In genomic region chr11:115836656-115837395, GRCm38 (mm10) we compare ENCODE assay signal across 15 mouse cellular contexts. TPM values are rescaled to one million over a fixed set of nuclear protein-coding genes. Genes with fewer than 3 reads are reported as not detected.
DNase-seq lines count a peak whose midpoint lies in the region; ATAC-seq lines count a peak whose summit lies in the region.
"Had no signal": no experiment of that assay in that cellular context is flagged by ENCODE, and none has a peak within 500 bp of the region (broad histone marks: within the 10 kb centered on the region; RNA-seq: fewer than 3 reads in every experiment).

No protein-coding gene starts in this region.

- H3K4me2 ChIP-seq in hindbrain, embryonic 13.5 days, result no peak overlapping the region
- H3K4me2 ChIP-seq in forebrain, embryonic 11.5 days (ENCODE audit: low read depth, low read length, severe bottlenecking), result no peak overlapping the region
- H3K4me2 ChIP-seq: forebrain, embryonic 12.5 days; limb, embryonic 12.5 days; neural tube, embryonic 15.5 days had no signal

- H3K9ac ChIP-seq in hindbrain, embryonic 13.5 days, result no peak overlapping the region
- H3K9ac ChIP-seq in forebrain, embryonic 11.5 days (ENCODE audit: low read length), result no peak overlapping the region
- H3K9ac ChIP-seq: forebrain, embryonic 12.5 days; limb, embryonic 12.5 days; neural tube, embryonic 15.5 days had no signal

- no peaks in the 10 kb centered on the region for H3K9me3 ChIP-seq in hindbrain, embryonic 10.5 days
- no peaks in the 10 kb centered on the region for H3K9me3 ChIP-seq in hindbrain, embryonic 13.5 days
- H3K9me3 ChIP-seq in forebrain, embryonic 11.5 days (ENCODE audit: control insufficient read depth, low read length), result no peaks in the 10 kb centered on the region
- H3K9me3 ChIP-seq: forebrain, embryonic 12.5 days; limb, embryonic 12.5 days; neural tube, embryonic 15.5 days had no signal

- H3K27ac ChIP-seq in hindbrain, embryonic 10.5 days, result 0 out of 2 replicates have a peak overlapping the region, but pooled peaks have one; percentile 12
- H3K27ac ChIP-seq in hindbrain, embryonic 13.5 days, result no peak overlapping the region
- H3K27ac ChIP-seq in forebrain, embryonic 11.5 days (ENCODE audit: low read depth, low read length), result no peak overlapping the region
- H3K27ac ChIP-seq: forebrain, embryonic 12.5 days; limb, embryonic 12.5 days; neural tube, embryonic 15.5 days had no signal

- H3K4me1 ChIP-seq in hindbrain, embryonic 10.5 days (replicated peaks), result peaks cover 73% of the 10 kb centered on the region
- peaks cover 13% of the 10 kb centered on the region for H3K4me1 ChIP-seq in hindbrain, embryonic 13.5 days (replicated peaks)
- H3K4me1 ChIP-seq in forebrain, embryonic 11.5 days (replicated peaks; ENCODE audit: control insufficient read depth, insufficient read depth, low read length), result peaks cover 6% of the 10 kb centered on the region; the same call in 1 of the 2 replicates

- ATAC-seq in hindbrain, embryonic 13.5 days (ENCODE audit: low FRiP score), result no peak
- ATAC-seq in megakaryocyte-erythroid progenitor cell, adult 5-6 weeks (replicated peaks; ENCODE audit: low FRiP score, low TSS enrichment, poor library complexity, severe bottlenecking), result peak; percentile 28
- ATAC-seq in forebrain, embryonic 11.5 days (replicated peaks; ENCODE audit: low FRiP score), result no peak
- ATAC-seq: hindbrain, embryonic 16.5 days had no signal

- 41% methylated on average over 11 of the region's 11 CpGs for WGBS in hindbrain, embryonic 10.5 days
- 36% methylated on average over 11 of the region's 11 CpGs for WGBS in hindbrain, embryonic 13.5 days
- 41% methylated on average over 11 of the region's 11 CpGs for WGBS in forebrain, embryonic 11.5 days

- no peak for DNase-seq in hindbrain, embryonic 10.5 days (ENCODE audit: low spot score)
- DNase-seq in MN1 (ENCODE audit: low spot score), result peak; percentile 43
- peak; percentile 68 to 82 for DNase-seq in kidney, adult 8-10 months
- DNase-seq in layer of hippocampus, postnatal 36 days, result no peak
- DNase-seq in forebrain, embryonic 11.5 days (ENCODE audit: low spot score), result no peak
- no peak for DNase-seq in urinary bladder, adult 18-20 months (ENCODE audit: low spot score in 2 of 2)
- DNase-seq: cerebellum, adult 9-11 months; gastrocnemius, postnatal 25 days had no signal

- no peak overlapping the region for H3K4me3 ChIP-seq in hindbrain, embryonic 10.5 days
- no peak overlapping the region for H3K4me3 ChIP-seq in hindbrain, embryonic 13.5 days
- H3K4me3 ChIP-seq in forebrain, embryonic 11.5 days (ENCODE audit: low read depth, low read length), result no peak overlapping the region
- H3K4me3 ChIP-seq: forebrain, embryonic 12.5 days; limb, embryonic 12.5 days; neural tube, embryonic 15.5 days had no signal

- peaks cover 51% of the 10 kb centered on the region for H3K27me3 ChIP-seq in hindbrain, embryonic 10.5 days (ENCODE audit: insufficient read depth, poor library complexity, severe bottlenecking)
- H3K27me3 ChIP-seq in hindbrain, embryonic 13.5 days, result peaks cover 19% of the 10 kb centered on the region
- no peaks in the 10 kb centered on the region; the same call in 1 of the 2 replicates for H3K27me3 ChIP-seq in forebrain, embryonic 11.5 days (ENCODE audit: control insufficient read depth, insufficient read depth, low read length)
- H3K27me3 ChIP-seq: neural tube, embryonic 15.5 days had no signal

- no peaks in the 10 kb centered on the region for H3K36me3 ChIP-seq in hindbrain, embryonic 10.5 days
- H3K36me3 ChIP-seq in hindbrain, embryonic 13.5 days, result no peaks in the 10 kb centered on the region
- no peaks in the 10 kb centered on the region for H3K36me3 ChIP-seq in forebrain, embryonic 11.5 days (ENCODE audit: control insufficient read depth, insufficient read depth, low read length)
- H3K36me3 ChIP-seq: forebrain, embryonic 12.5 days; limb, embryonic 12.5 days; neural tube, embryonic 15.5 days had no signal

RNA-seq across cellular contexts. Expression of gene Llgl2, which starts 13.0 kb away (rescaled TPM):
- polyA plus RNA-seq in hindbrain, embryonic 10.5 days (2016; fragmentation: Nextera tagmentation; extraction: Ambion mirVana), result 10.4 and 11.9 TPM in 2 replicates
- polyA plus RNA-seq in hindbrain, embryonic 13.5 days (2015; fragmentation: Nextera tagmentation; extraction: Ambion mirVana), result 1.00 and 2.2 TPM in 2 replicates
- 8.9 and 12.7 TPM in 2 replicates for total RNA-seq in megakaryocyte-erythroid progenitor cell, adult 5-6 weeks (2014; fragmentation: Nextera tagmentation)
- 4.0 and 8.0 TPM in 2 replicates for total RNA-seq in megakaryocyte-erythroid progenitor cell, adult 5-6 weeks (2017)
- total RNA-seq in layer of hippocampus, postnatal 36 days (2021), result 1 to 10 TPM; 1.2 to 2.4 TPM
- 3.9 and 5.5 TPM in 2 replicates for polyA plus RNA-seq in forebrain, embryonic 11.5 days (2014; fragmentation: Nextera tagmentation; extraction: Ambion mirVana)

RNA-seq across cellular contexts. Expression of gene Myo15b, which starts 21.4 kb away (rescaled TPM):
- polyA plus RNA-seq in hindbrain, embryonic 10.5 days (2016; fragmentation: Nextera tagmentation; extraction: Ambion mirVana), result 0.19 and 0.21 TPM in 2 replicates
- polyA plus RNA-seq in hindbrain, embryonic 13.5 days (2015; fragmentation: Nextera tagmentation; extraction: Ambion mirVana), result not detected in 2 replicates
- 0.11 TPM in 1 of 2 replicates, not detected in the other for total RNA-seq in megakaryocyte-erythroid progenitor cell, adult 5-6 weeks (2014; fragmentation: Nextera tagmentation)
- 0.69 TPM in 1 of 2 replicates, not detected in the other for total RNA-seq in megakaryocyte-erythroid progenitor cell, adult 5-6 weeks (2017)
- total RNA-seq in layer of hippocampus, postnatal 36 days (2021), result under 1 TPM in 1 of 2 experiments, not detected in 1; 0.20 TPM
- 0.16 TPM in 1 of 2 replicates, not detected in the other for polyA plus RNA-seq in forebrain, embryonic 11.5 days (2014; fragmentation: Nextera tagmentation; extraction: Ambion mirVana)
- total RNA-seq: gastrocnemius, postnatal 25 days; midbrain, postnatal 0 days had no signal
- polyA plus RNA-seq: limb, embryonic 12.5 days had no signal

RNA-seq across cellular contexts. Expression of gene Tsen54, which starts 22.3 kb away (rescaled TPM):
- 38.1 and 41.5 TPM in 2 replicates for polyA plus RNA-seq in hindbrain, embryonic 10.5 days (2016; fragmentation: Nextera tagmentation; extraction: Ambion mirVana)
- polyA plus RNA-seq in hindbrain, embryonic 13.5 days (2015; fragmentation: Nextera tagmentation; extraction: Ambion mirVana), result 24.5 and 25.4 TPM in 2 replicates
- 20.4 and 32.6 TPM in 2 replicates for total RNA-seq in megakaryocyte-erythroid progenitor cell, adult 5-6 weeks (2014; fragmentation: Nextera tagmentation)
- total RNA-seq in megakaryocyte-erythroid progenitor cell, adult 5-6 weeks (2017), result 16.8 and 17.1 TPM in 2 replicates
- 10 to 100 TPM; 12.0 to 12.7 TPM for total RNA-seq in layer of hippocampus, postnatal 36 days (2021)
- 29.4 and 33.4 TPM in 2 replicates for polyA plus RNA-seq in forebrain, embryonic 11.5 days (2014; fragmentation: Nextera tagmentation; extraction: Ambion mirVana)

RNA-seq across cellular contexts. Expression of gene Caskin2, which starts 23.4 kb away (rescaled TPM):
- polyA plus RNA-seq in hindbrain, embryonic 10.5 days (2016; fragmentation: Nextera tagmentation; extraction: Ambion mirVana), result 19.0 and 21.5 TPM in 2 replicates
- 11.6 and 11.8 TPM in 2 replicates for polyA plus RNA-seq in hindbrain, embryonic 13.5 days (2015; fragmentation: Nextera tagmentation; extraction: Ambion mirVana)
- total RNA-seq in megakaryocyte-erythroid progenitor cell, adult 5-6 weeks (2014; fragmentation: Nextera tagmentation), result 9.5 and 9.8 TPM in 2 replicates
- 1.4 and 3.7 TPM in 2 replicates for total RNA-seq in megakaryocyte-erythroid progenitor cell, adult 5-6 weeks (2017)
- 10 to 100 TPM; 19.5 to 19.6 TPM for total RNA-seq in layer of hippocampus, postnatal 36 days (2021)
- polyA plus RNA-seq in forebrain, embryonic 11.5 days (2014; fragmentation: Nextera tagmentation; extraction: Ambion mirVana), result 20.4 and 21.2 TPM in 2 replicates

Comparison
In these comparisons a context has a peak if more than half of its experiments do, and no peak if none do; other contexts are left out.
1. DNase-seq: peak in MN1 (single experiment) and kidney, adult 8-10 months (2 of 2); none in hindbrain, embryonic 10.5 days (single experiment), layer of hippocampus, postnatal 36 days (0 of 2), forebrain, embryonic 11.5 days (single experiment) and urinary bladder, adult 18-20 months (0 of 2).